Mouse (Mus musculus) limb, embryonic 11.5 days (tissue): ENCODE data around the gene Eef1a2. TPM values are rescaled to one million over a fixed set of nuclear protein-coding genes. Genes with fewer than 3 reads are reported as not detected.
A peak's percentile ranks its signal among the peaks of the same experiment; 100 is the strongest.
"Not testable (repeated sequence)": the region's sequence is repeated elsewhere in the genome, so short reads cannot be mapped to it uniquely, and the experiment has no call there.

Experiments
- ATAC-seq: fragments of 200-750 bp; cut with Nextera tagmentation; 2 replicates; pipeline ENCODE4 v1.8.0; 2017; ENCODE audit warnings: low read depth; ENCODE audit not compliant: insufficient number of reproducible peaks, low FRiP score, low TSS enrichment
- DNase-seq: peaks from one replicate; pipeline ENCODE4 v3.0.0-alpha.2; 2015; ENCODE audit warnings: low spot score
- H3K27ac ChIP-seq: fragments of 300-500 bp; sonication (generic); replicated peaks from 2 replicates; pipeline ENCODE4 v1.5.1; 2014; ENCODE audit warnings: low read depth, mild to moderate bottlenecking, low read length
- H3K27me3 ChIP-seq: fragments of 300-500 bp; sonication (generic); 2 replicates; pipeline ENCODE4 v1.6.1; 2014; ENCODE audit warnings: mild to moderate bottlenecking, low read length, mixed read lengths; ENCODE audit not compliant: control insufficient read depth, insufficient read depth
- H3K36me3 ChIP-seq: fragments of 300-500 bp; sonication (generic); 2 replicates; pipeline ENCODE4 v1.6.1; 2014; ENCODE audit warnings: mild to moderate bottlenecking, low read length, moderate library complexity, mixed read lengths; ENCODE audit not compliant: control insufficient read depth, insufficient read depth
- H3K4me1 ChIP-seq: fragments of 300-500 bp; sonication (generic); 2 replicates; pipeline ENCODE4 v1.6.1; 2014; ENCODE audit warnings: low read length, mixed read lengths; ENCODE audit not compliant: control insufficient read depth, insufficient read depth
- H3K4me2 ChIP-seq: fragments of 300-500 bp; sonication (generic); 2 replicates; pipeline ENCODE4 v1.6.1; 2014; ENCODE audit warnings: low read depth, mild to moderate bottlenecking, moderate library complexity; ENCODE audit not compliant: severe bottlenecking
- H3K4me3 ChIP-seq: fragments of 300-500 bp; sonication (generic); 2 replicates; pipeline ENCODE4 v1.5.1; 2014; ENCODE audit warnings: low read depth, low read length
- H3K9ac ChIP-seq: fragments of 300-500 bp; sonication (generic); 2 replicates; pipeline ENCODE4 v1.6.1; 2014; ENCODE audit warnings: mild to moderate bottlenecking, low read length
- H3K9me3 ChIP-seq: fragments of 300-500 bp; sonication (generic); 2 replicates; pipeline ENCODE4 v1.6.1; 2016; ENCODE audit warnings: low read length; ENCODE audit not compliant: control insufficient read depth
- WGBS: fragments of 180-500 bp; shearing (Covaris S2); extraction: QIAGEN DNeasy Blood & Tissue Kit; methylation state at CpG from one replicate; pipeline ENCODE4 v1.1.7; 2014; 5-methylcytosine and 5-hydroxymethylcytosine counted together
- polyA plus RNA-seq: library from polyadenylated mRNA; unstranded; fragments of >200 nt; fragmentation: Nextera tagmentation; extraction: Ambion mirVana; gene quantifications from 2 replicates; pipeline ENCODE4 v1.2.1, GENCODE M21; 2014

The Eef1a2 gene
- polyA plus RNA-seq, 1 experiment from 2014 or later = 0.13 TPM

DNA sequence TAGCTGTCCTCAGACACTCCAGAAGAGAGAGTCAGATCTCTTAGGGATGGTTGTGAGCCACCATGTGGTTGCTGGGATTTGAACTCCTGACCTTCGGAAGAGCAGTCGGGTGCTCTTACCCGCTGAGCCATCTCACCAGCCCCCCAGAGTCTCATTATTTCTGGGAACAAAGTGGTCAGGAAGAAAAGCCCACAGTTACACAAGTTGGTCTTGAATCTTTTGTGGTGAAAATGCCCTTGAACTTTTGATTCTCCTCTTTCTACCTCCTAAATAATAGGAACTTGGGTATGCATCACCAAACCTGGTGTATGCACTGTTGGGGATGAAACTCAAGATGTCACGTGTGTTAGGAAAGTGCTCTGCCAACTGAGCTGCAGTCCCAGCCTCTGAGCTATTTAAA, 35.1 kb upstream of the Eef1a2 start:
- H3K4me2 ChIP-seq = no peak overlapping the region
- H3K27me3 ChIP-seq = no peaks in the 10 kb centered on the region
- H3K4me1 ChIP-seq = peaks cover 8% of the 10 kb centered on the region; the same call in 1 of the 2 replicates
- H3K36me3 ChIP-seq = no peaks in the 10 kb centered on the region; the same call in 1 of the 2 replicates
- H3K9ac ChIP-seq = no peak overlapping the region
- ATAC-seq (no peak), DNase-seq (no peak)
- H3K27ac ChIP-seq = no peak overlapping the region
- H3K4me3 ChIP-seq = no peak overlapping the region
- no peaks in the 10 kb centered on the region for H3K9me3 ChIP-seq
- WGBS = 72% methylated on average over 4 of the region's 4 CpGs

GRCm38 (mm10) chr2:181191385-181191784, 34.6 kb upstream of the Eef1a2 start:
- H3K9me3 ChIP-seq, H3K4me1 ChIP-seq, DNase-seq, H3K4me2 ChIP-seq, H3K27me3 ChIP-seq, H3K36me3 ChIP-seq, ATAC-seq, H3K9ac ChIP-seq, H3K27ac ChIP-seq, H3K4me3 ChIP-seq: not testable (repeated sequence)
- 78% methylated on average over 3 of the region's 4 CpGs for WGBS

- Histone ChIP-seq H3K9ac (no peak overlapping the region), H3K4me3 (no peak overlapping the region), H3K4me2 (no peak overlapping the region), H3K36me3 (no peaks in the 10 kb centered on the region; the same call in 1 of the 2 replicates), H3K27ac (no peak overlapping the region), H3K4me1 (peaks cover 8% of the 10 kb centered on the region; the same call in 1 of the 2 replicates), H3K27me3 (no peaks in the 10 kb centered on the region), H3K9me3 (no peaks in the 10 kb centered on the region)
- WGBS = 74% methylated on average over 1 of the region's 1 CpGs
- ATAC-seq = no peak
- DNase-seq = no peak
Observed at GRCm38 (mm10) chr2:181189321-181189720, 32.5 kb upstream of the Eef1a2 start.

GRCm38 (mm10) chr2:181188681-181189080, 31.9 kb upstream of the Eef1a2 start:
- H3K36me3 ChIP-seq = no peaks in the 10 kb centered on the region; the same call in 1 of the 2 replicates
- H3K4me3 ChIP-seq = peak overlapping the region; percentile 67; the same call in 1 of the 2 replicates
- H3K4me2 ChIP-seq = peak overlapping the region; percentile 75; the same call in 1 of the 2 replicates
- WGBS = 41% methylated on average over 2 of the region's 2 CpGs
- no peak for ATAC-seq
- no peaks in the 10 kb centered on the region for H3K9me3 ChIP-seq
- H3K9ac ChIP-seq = no peak overlapping the region
- H3K27me3 ChIP-seq = no peaks in the 10 kb centered on the region
- H3K4me1 ChIP-seq = peaks cover 8% of the 10 kb centered on the region; the same call in 1 of the 2 replicates
- H3K27ac ChIP-seq = 0 out of 2 replicates have a peak overlapping the region, but pooled peaks have one; percentile 8
- DNase-seq = no peak

DNA sequence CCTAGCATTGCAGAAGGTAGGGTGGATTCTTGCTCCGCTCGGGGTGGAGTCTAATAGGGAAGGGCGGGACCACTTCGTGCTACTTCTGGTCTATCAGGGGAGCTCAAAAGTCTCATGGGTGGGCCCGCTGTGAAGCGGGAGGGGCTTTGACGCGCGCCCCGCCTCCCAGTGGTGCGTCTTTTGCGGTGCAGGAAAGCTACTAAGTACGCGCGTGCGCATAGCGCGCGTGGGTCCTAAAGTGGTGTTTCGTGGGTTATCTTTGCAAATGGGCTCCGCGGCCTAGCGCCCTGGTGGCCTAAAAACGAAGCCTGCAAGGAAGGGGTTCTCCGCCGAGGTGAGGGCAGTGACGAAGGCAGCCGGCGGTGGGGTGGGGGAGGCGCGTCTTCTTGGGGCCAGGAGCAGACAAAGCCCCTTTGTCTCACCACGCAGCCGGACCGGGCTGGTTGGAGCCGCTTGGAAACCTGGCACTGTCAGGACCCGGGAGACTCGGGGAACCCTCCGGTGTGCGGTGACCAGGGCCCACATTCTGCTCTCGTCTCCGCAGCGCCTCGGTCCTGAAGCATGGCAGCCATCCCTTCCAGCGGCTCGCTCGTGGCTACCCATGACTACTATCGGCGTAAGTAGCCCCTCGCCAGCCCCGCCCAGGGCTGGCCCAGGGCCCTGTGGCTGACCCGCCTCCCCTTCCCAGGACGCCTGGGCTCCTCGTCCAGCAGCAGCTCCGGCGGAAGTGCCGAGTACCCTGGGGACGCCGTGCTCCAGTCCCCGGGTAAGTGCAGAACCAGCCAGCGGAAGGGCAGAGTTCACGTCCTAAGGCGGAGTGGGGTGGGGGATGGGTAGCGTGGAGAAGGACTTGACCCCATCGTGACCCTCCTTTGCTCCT, 30.5 kb upstream of the Eef1a2 start, which contains the start of gene Ppdpf:
Ppdpf (plus strand) TSS at position 127 of the 880 bp plus-strand sequence.
- peak within 1 kb of the TSS; percentile 75 for H3K4me2 ChIP-seq
- ATAC-seq (peak; percentile 93), DNase-seq (peak; percentile 91)
- peak within 1 kb of the TSS; percentile 95 for H3K9ac ChIP-seq
- no peaks in the 10 kb centered on the region for H3K9me3 ChIP-seq
- peaks cover 8% of the 10 kb centered on the region; the same call in 1 of the 2 replicates for H3K4me1 ChIP-seq
- no peaks in the 10 kb centered on the region for H3K27me3 ChIP-seq
- H3K27ac ChIP-seq = peak within 1 kb of the TSS; percentile 94
- under 1% methylated on average over 64 of the region's 64 CpGs for WGBS
- no peaks in the 10 kb centered on the region; the same call in 1 of the 2 replicates for H3K36me3 ChIP-seq
- peak within 1 kb of the TSS; percentile 67 for H3K4me3 ChIP-seq

DNA sequence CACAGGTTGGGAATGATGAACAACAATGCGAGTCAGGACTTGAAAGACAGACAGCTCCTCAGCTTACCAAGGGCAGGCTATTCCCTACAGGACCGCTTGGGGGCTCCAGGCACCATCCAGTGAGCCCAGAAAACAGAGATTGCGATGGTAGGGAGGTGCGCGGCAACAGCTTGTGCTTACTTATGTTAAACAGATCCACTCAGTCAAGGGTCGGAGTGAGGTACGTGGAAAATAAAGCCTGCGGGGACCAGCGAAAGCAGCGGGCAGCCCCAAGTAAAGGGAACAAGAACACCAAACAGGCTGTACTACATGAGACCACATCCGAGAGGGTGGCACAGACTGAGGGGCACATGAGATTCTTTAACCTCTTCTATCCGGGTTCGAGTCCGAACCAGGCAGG, 29.8 kb upstream of the Eef1a2 start:
- peak overlapping the region; percentile 95 for H3K9ac ChIP-seq
- under 1% methylated on average over 14 of the region's 14 CpGs for WGBS
- peak overlapping the region; percentile 75 for H3K4me2 ChIP-seq
- DNase-seq = peak; percentile 92
- H3K27ac ChIP-seq = peak overlapping the region; percentile 94; the same call in 1 of the 2 replicates
- H3K27me3 ChIP-seq = no peaks in the 10 kb centered on the region
- H3K4me3 ChIP-seq = peak overlapping the region; percentile 67
- H3K9me3 ChIP-seq = no peaks in the 10 kb centered on the region
- ATAC-seq = peak; percentile 69
- no peaks in the 10 kb centered on the region; the same call in 1 of the 2 replicates for H3K36me3 ChIP-seq
- peaks cover 8% of the 10 kb centered on the region; the same call in 1 of the 2 replicates for H3K4me1 ChIP-seq

DNA sequence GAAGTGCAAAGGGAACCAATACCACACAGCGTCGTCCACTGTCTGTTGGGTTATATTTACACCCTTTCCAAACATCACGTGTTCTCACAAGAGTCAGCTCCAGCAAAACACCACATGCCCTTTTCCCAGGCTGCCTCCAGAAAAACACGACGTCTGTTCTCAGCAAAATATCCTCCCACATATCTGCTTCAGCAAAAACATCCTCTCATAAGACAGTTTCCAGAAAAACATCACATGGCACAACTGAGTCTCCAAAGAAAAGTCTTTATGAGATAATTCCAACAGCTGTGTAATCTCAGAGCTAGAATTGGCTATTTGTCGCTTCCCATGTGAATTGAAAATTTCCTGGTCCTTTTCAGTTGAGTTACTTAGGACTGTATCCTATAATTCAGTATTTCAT, 24.1 kb upstream of the Eef1a2 start:
- ATAC-seq (no peak), DNase-seq (no peak)
- H3K4me2 ChIP-seq = no peak overlapping the region
- H3K4me3 ChIP-seq = no peak overlapping the region
- H3K27ac ChIP-seq = no peak overlapping the region
- H3K4me1 ChIP-seq = no peaks in the 10 kb centered on the region
- WGBS = 77% methylated on average over 6 of the region's 6 CpGs
- no peak overlapping the region for H3K9ac ChIP-seq
- no peaks in the 10 kb centered on the region for H3K27me3 ChIP-seq
- H3K9me3 ChIP-seq = no peaks in the 10 kb centered on the region
- no peaks in the 10 kb centered on the region for H3K36me3 ChIP-seq

- Histone ChIP-seq H3K9ac (no peak overlapping the region), H3K4me2 (no peak overlapping the region), H3K36me3 (no peaks in the 10 kb centered on the region), H3K27ac (no peak overlapping the region), H3K27me3 (no peaks in the 10 kb centered on the region), H3K4me1 (no peaks in the 10 kb centered on the region), H3K9me3 (no peaks in the 10 kb centered on the region), H3K4me3 (no peak overlapping the region)
- 84% methylated on average over 5 of the region's 5 CpGs for WGBS
- DNase-seq (no peak), ATAC-seq (no peak)
Observed at GRCm38 (mm10) chr2:181178471-181178870, 21.7 kb upstream of the Eef1a2 start.
